ENCODE assay signal across 26 mouse cellular contexts in genomic region chr8:4521472-4521871, GRCm38 (mm10). TPM values are rescaled to one million over a fixed set of nuclear protein-coding genes. Genes with fewer than 3 reads are reported as not detected.
A peak's percentile ranks its signal among the peaks of the same experiment; 100 is the strongest.
DNase-seq lines count a peak whose midpoint lies in the region; ATAC-seq lines count a peak whose summit lies in the region.
"Had no signal": no experiment of that assay in that cellular context is flagged by ENCODE, and none has a peak within 500 bp of the region (broad histone marks: within the 10 kb centered on the region; RNA-seq: fewer than 3 reads in every experiment).

No protein-coding gene starts in this region.

- peak; percentile 50 for DNase-seq in spleen, postnatal 36 days (ENCODE audit: low spot score in 2 of 2)
- DNase-seq in spleen, postnatal 10 days (ENCODE audit: low spot score in 2 of 2), result no peak
- peak; percentile 46 for DNase-seq in MEL-GATA-1-ER (ENCODE audit: extremely low read depth, low read depth)
- DNase-seq in layer of hippocampus, adult 8-10 months (ENCODE audit: low spot score in 2 of 2), result no peak
- DNase-seq in adrenal gland, postnatal 10 days, result no peak
- DNase-seq in left cerebral cortex, adult 8-10 months (ENCODE audit: low spot score in 2 of 2), result no peak
- DNase-seq: adrenal gland, adult 2 months; cerebellum, adult 9-11 months; gastrocnemius, adult 2 months; gastrocnemius, postnatal 36 days; heart, postnatal 14 days; kidney, adult 18-20 months; kidney, postnatal 25 days; left cerebral cortex, postnatal 4 days; liver; lung, adult 18-20 months; lung, postnatal 4 days; midbrain, embryonic 14.5 days; right cerebral cortex, adult 18-20 months; spleen, adult 18-20 months; thymus, postnatal 14 days had no signal

- ATAC-seq in megakaryocyte, adult 5-6 weeks (ENCODE audit: poor library complexity, severe bottlenecking), result peak; percentile 57
- ATAC-seq: activated CD4-positive, CD25-positive, alpha-beta regulatory T cell, adult 4 months; forebrain, embryonic 15.5 days; hindbrain, embryonic 16.5 days; lung, postnatal 0 days had no signal

RNA-seq across cellular contexts. Expression of gene Cers4, which starts 28.6 kb away (rescaled TPM):
- 1.2 and 1.9 TPM in 2 replicates for total RNA-seq in megakaryocyte, adult 5-6 weeks (2015)
- 0.81 and 2.1 TPM in 2 replicates for total RNA-seq in megakaryocyte, adult 5-6 weeks (2017)
- total RNA-seq in layer of hippocampus, adult 8-10 months (2022), result 10 to 100 TPM; 44.9 to 55.7 (median 52.0) TPM
- total RNA-seq in adrenal gland, postnatal 10 days (2021), result 10 to 100 TPM; 14.4 to 24.0 TPM
- total RNA-seq in left cerebral cortex, adult 8-10 months (2022), result 10 to 100 TPM; 45.5 to 47.0 (median 46.5) TPM

Comparison
In these comparisons a context has a peak if more than half of its experiments do, and no peak if none do; other contexts are left out.
1. DNase-seq: peak in spleen, postnatal 36 days (2 of 2) and MEL-GATA-1-ER (single experiment); none in spleen, postnatal 10 days (0 of 2), layer of hippocampus, adult 8-10 months (0 of 2), adrenal gland, postnatal 10 days (single experiment) and left cerebral cortex, adult 8-10 months (0 of 2).
2. RNA of gene Cers4, which starts 28.6 kb away (total RNA-seq): 44.9 to 55.7 TPM in layer of hippocampus, adult 8-10 months, 45.5 to 47.0 TPM in left cerebral cortex, adult 8-10 months and 14.4 to 24.0 TPM in adrenal gland, postnatal 10 days; 0.81 to 2.1 TPM in megakaryocyte, adult 5-6 weeks; every median in the first group is over 4 times any median in the second.